Mouse (Mus musculus) megakaryocyte-erythroid progenitor cell, adult 5-6 weeks (primary cell): ENCODE results near the gene Olfr1076. TPM values are rescaled to one million over a fixed set of nuclear protein-coding genes. Genes with fewer than 3 reads are reported as not detected.
"Not testable (repeated sequence)": the region's sequence is repeated elsewhere in the genome, so short reads cannot be mapped to it uniquely, and the experiment has no call there.

Experiments
- ATAC-seq: replicated peaks from 2 replicates; pipeline ENCODE4 v1.8.0; 2016; ENCODE audit warnings: mild to moderate bottlenecking, inconsistent platforms; ENCODE audit not compliant: severe bottlenecking, poor library complexity, low FRiP score, low TSS enrichment
- total RNA-seq, 2 experiments: library from RNA; stranded (forward) in 1 of 2; stranded (reverse) in 1 of 2; fragments of 200-1000, 215-1000 nt in 1 of 2; fragments of >200 nt in 1 of 2; fragmentation: Nextera tagmentation in 1 of 2; gene quantifications; 2 replicates each; pipeline ENCODE4 v1.2.3; 2014 to 2017

Olfr1076 gene
- total RNA-seq (2014; fragmentation: Nextera tagmentation) (not detected in 2 replicates), total RNA-seq (2017) (not detected in 2 replicates)

- ATAC-seq, result no peak
Observed at GRCm38 (mm10) chr2:86508161-86508560, at the start of gene Olfr1076. Gene Olfr1076 (plus strand): TSS chr2:86508461.

- ATAC-seq, result no peak
Observed at GRCm38 (mm10) chr2:86460434-86460833, 47.8 kb upstream of the Olfr1076 start.

- peak; percentile 67 for ATAC-seq
Observed at GRCm38 (mm10) chr2:86464442-86465109, 43.7 kb upstream of the Olfr1076 start.

- no peak for ATAC-seq
Observed at GRCm38 (mm10) chr2:86487286-86487685, 21.0 kb upstream of the Olfr1076 start, which contains the start of gene Olfr228. Gene Olfr228 (minus strand): TSS chr2:86487386.

GRCm38 (mm10) chr2:86530991-86531390 is 22.7 kb downstream of the Olfr1076 start:
- no peak for ATAC-seq

- ATAC-seq, result no peak
Observed at GRCm38 (mm10) chr2:86542380-86542779, 34.1 kb downstream of the Olfr1076 start, which contains the start of gene Olfr1079. Gene Olfr1079 (minus strand): TSS chr2:86542480.

- ATAC-seq, result not testable (repeated sequence)
Observed at GRCm38 (mm10) chr2:86558135-86558534, 49.9 kb downstream of the Olfr1076 start, which contains the start of gene Olfr1080. Gene Olfr1080 (minus strand): TSS chr2:86558235.

Other genes with a start within 250 kb of the Olfr1076 start
- not detected in 2 replicates for gene Olfr1051, start 229.4 kb upstream of the Olfr1076 start, total RNA-seq (2014; fragmentation: Nextera tagmentation)
- gene Olfr1051, start 229.4 kb upstream of the Olfr1076 start, total RNA-seq (2017), result not detected in 2 replicates
- not detected in 2 replicates for gene Olfr1052, start 216.0 kb upstream of the Olfr1076 start, total RNA-seq (2014; fragmentation: Nextera tagmentation)
- gene Olfr1052, start 216.0 kb upstream of the Olfr1076 start, total RNA-seq (2017), result not detected in 2 replicates
- not detected in 2 replicates for gene Olfr1053, start 193.2 kb upstream of the Olfr1076 start, total RNA-seq (2014; fragmentation: Nextera tagmentation)
- not detected in 2 replicates for gene Olfr1053, start 193.2 kb upstream of the Olfr1076 start, total RNA-seq (2017)
- gene Olfr1054, start 173.0 kb upstream of the Olfr1076 start, total RNA-seq (2014; fragmentation: Nextera tagmentation), result not detected in 2 replicates
- gene Olfr1054, start 173.0 kb upstream of the Olfr1076 start, total RNA-seq (2017), result not detected in 2 replicates
- not detected in 2 replicates for gene Olfr1055, start 158.2 kb upstream of the Olfr1076 start, total RNA-seq (2014; fragmentation: Nextera tagmentation)
- not detected in 2 replicates for gene Olfr1055, start 158.2 kb upstream of the Olfr1076 start, total RNA-seq (2017)
- not detected in 2 replicates for gene Olfr1056, start 146.0 kb upstream of the Olfr1076 start, total RNA-seq (2014; fragmentation: Nextera tagmentation)
- not detected in 2 replicates for gene Olfr1056, start 146.0 kb upstream of the Olfr1076 start, total RNA-seq (2017)
- gene Olfr1057, start 130.1 kb upstream of the Olfr1076 start, total RNA-seq (2014; fragmentation: Nextera tagmentation), result not detected in 2 replicates
- not detected in 2 replicates for gene Olfr1057, start 130.1 kb upstream of the Olfr1076 start, total RNA-seq (2017)
- not detected in 2 replicates for gene Olfr1058, start 119.9 kb upstream of the Olfr1076 start, total RNA-seq (2014; fragmentation: Nextera tagmentation)
- not detected in 2 replicates for gene Olfr1058, start 119.9 kb upstream of the Olfr1076 start, total RNA-seq (2017)
- not detected in 2 replicates for gene Olfr1061, start 94.4 kb upstream of the Olfr1076 start, total RNA-seq (2014; fragmentation: Nextera tagmentation)
- gene Olfr1061, start 94.4 kb upstream of the Olfr1076 start, total RNA-seq (2017), result not detected in 2 replicates
- not detected in 2 replicates for gene Olfr1062, start 81.7 kb upstream of the Olfr1076 start, total RNA-seq (2014; fragmentation: Nextera tagmentation)
- not detected in 2 replicates for gene Olfr1062, start 81.7 kb upstream of the Olfr1076 start, total RNA-seq (2017)
- gene Olfr1065, start 57.9 kb upstream of the Olfr1076 start, total RNA-seq (2014; fragmentation: Nextera tagmentation), result not detected in 2 replicates
- gene Olfr1065, start 57.9 kb upstream of the Olfr1076 start, total RNA-seq (2017), result not detected in 2 replicates
- gene Olfr1066, start 52.2 kb upstream of the Olfr1076 start, total RNA-seq (2014; fragmentation: Nextera tagmentation), result not detected in 2 replicates
- not detected in 2 replicates for gene Olfr1066, start 52.2 kb upstream of the Olfr1076 start, total RNA-seq (2017)
- gene Olfr228, start 21.1 kb upstream of the Olfr1076 start, total RNA-seq (2014; fragmentation: Nextera tagmentation), result not detected in 2 replicates
- not detected in 2 replicates for gene Olfr228, start 21.1 kb upstream of the Olfr1076 start, total RNA-seq (2017)
- not detected in 2 replicates for gene Olfr1079, start 34.0 kb downstream of the Olfr1076 start, total RNA-seq (2014; fragmentation: Nextera tagmentation)
- gene Olfr1079, start 34.0 kb downstream of the Olfr1076 start, total RNA-seq (2017), result not detected in 2 replicates
- gene Olfr1080, start 49.8 kb downstream of the Olfr1076 start, total RNA-seq (2014; fragmentation: Nextera tagmentation), result not detected in 2 replicates
- gene Olfr1080, start 49.8 kb downstream of the Olfr1076 start, total RNA-seq (2017), result not detected in 2 replicates
- not detected in 2 replicates for gene Olfr1082, start 90.5 kb downstream of the Olfr1076 start, total RNA-seq (2014; fragmentation: Nextera tagmentation)
- not detected in 2 replicates for gene Olfr1082, start 90.5 kb downstream of the Olfr1076 start, total RNA-seq (2017)
- not detected in 2 replicates for gene Olfr1084, start 131.3 kb downstream of the Olfr1076 start, total RNA-seq (2014; fragmentation: Nextera tagmentation)
- not detected in 2 replicates for gene Olfr1084, start 131.3 kb downstream of the Olfr1076 start, total RNA-seq (2017)
- not detected in 2 replicates for gene Olfr1085, start 153.6 kb downstream of the Olfr1076 start, total RNA-seq (2014; fragmentation: Nextera tagmentation)
- not detected in 2 replicates for gene Olfr1085, start 153.6 kb downstream of the Olfr1076 start, total RNA-seq (2017)
- gene Olfr1086, start 171.6 kb downstream of the Olfr1076 start, total RNA-seq (2014; fragmentation: Nextera tagmentation), result not detected in 2 replicates
- not detected in 2 replicates for gene Olfr1086, start 171.6 kb downstream of the Olfr1076 start, total RNA-seq (2017)
- gene Olfr1087, start 189.9 kb downstream of the Olfr1076 start, total RNA-seq (2014; fragmentation: Nextera tagmentation), result not detected in 2 replicates
- not detected in 2 replicates for gene Olfr1087, start 189.9 kb downstream of the Olfr1076 start, total RNA-seq (2017)
- not detected in 2 replicates for gene Olfr1089, start 225.2 kb downstream of the Olfr1076 start, total RNA-seq (2014; fragmentation: Nextera tagmentation)
- not detected in 2 replicates for gene Olfr1089, start 225.2 kb downstream of the Olfr1076 start, total RNA-seq (2017)